Mouse (Mus musculus) testis, adult 2 months (tissue): ENCODE measurements at regions not wholly inside any gene's neighbourhood (a gene's known extent, or its start where the extent isn't known, plus 50 kb on each side); places are given as distances from the start of the nearest gene placed in this dataset.

Experiments used
- CTCF ChIP-seq: fragments of 200-500 bp; IDR thresholded peaks from 2 replicates; pipeline ENCODE4 v1.5.1; 2012; ENCODE audit warnings: low read depth, mild to moderate bottlenecking, inconsistent platforms, low read length, moderate library complexity; ENCODE audit not compliant: control insufficient read depth, insufficient read depth, insufficient replicate concordance
- POLR2A ChIP-seq: fragments of 200-500 bp; IDR thresholded peaks from 2 replicates; pipeline ENCODE4 v1.6.1; 2012; ENCODE audit warnings: low read depth, mild to moderate bottlenecking, inconsistent platforms, low read length, moderate library complexity; ENCODE audit not compliant: control insufficient read depth

- TF ChIP-seq CTCF (no peak), POLR2A (no peak)
Measured at GRCm38 (mm10) chr13:115513914-115514313, 412.1 kb upstream of the Itga1 start.
